Mouse (Mus musculus): ENCODE results near the gene Zcchc17. TPM values are rescaled to one million over a fixed set of nuclear protein-coding genes. Genes with fewer than 3 reads are reported as not detected.

The Zcchc17 gene
- polyA plus RNA-seq, 1 experiment from 2014 or later, result 47.9 TPM

DNA sequence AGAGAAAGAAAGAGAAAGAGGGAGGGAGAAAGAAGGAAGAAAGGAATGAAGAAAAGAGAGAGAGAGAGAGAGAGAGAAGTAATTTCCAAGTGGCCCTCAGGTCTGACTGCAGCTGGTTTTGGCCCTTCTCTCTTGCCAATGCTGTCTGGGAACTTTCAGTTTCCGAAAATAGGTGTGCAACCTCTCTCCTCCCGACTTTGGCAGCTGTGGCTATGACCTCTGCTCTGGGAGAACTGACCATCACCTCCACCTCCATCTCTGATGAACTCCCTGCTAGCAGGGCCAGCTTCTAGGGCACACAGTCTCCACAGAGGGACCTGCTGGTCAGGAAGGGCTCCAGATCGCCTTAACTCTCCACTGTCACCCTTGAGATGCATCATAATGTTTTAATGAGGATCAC is 73.2 kb downstream of the Zcchc17 start:
- 0 out of 2 replicates have a peak, but pooled peaks cover 4% of the 10 kb centered on the region for H3K27me3 ChIP-seq (ENCODE audit: control insufficient read depth, insufficient read depth, low read length)
- ATAC-seq (ENCODE audit: insufficient number of reproducible peaks, insufficient read depth, low FRiP score, low read depth), result no peak
- H3K4me3 ChIP-seq (ENCODE audit: control insufficient read depth in 1 of 2, insufficient read depth in 1 of 2, low read depth in 1 of 2, low read length in 2 of 2), result no peak overlapping the region
- no peak overlapping the region for H3K4me2 ChIP-seq (ENCODE audit: low read length)
- no peak overlapping the region for H3K27ac ChIP-seq (replicated peaks in 1 of 2; ENCODE audit: control insufficient read depth in 1 of 2, insufficient read depth in 1 of 2, low read depth in 2 of 2, low read length in 2 of 2)
- 44% methylated on average over 3 of the region's 3 CpGs for WGBS
- H3K9me3 ChIP-seq (ENCODE audit: control insufficient read depth, low read length), result no peaks in the 10 kb centered on the region
- H3K4me1 ChIP-seq (ENCODE audit: control insufficient read depth in 2 of 2, insufficient read depth in 2 of 2, low read length in 2 of 2), result 0 out of 4 replicates have a peak, but pooled peaks cover 0 to 2% of the 10 kb centered on the region in 2 experiments
- H3K9ac ChIP-seq (ENCODE audit: low read length), result no peak overlapping the region
- no peaks in the 10 kb centered on the region for H3K36me3 ChIP-seq (ENCODE audit: control insufficient read depth, insufficient read depth, low read length)

GRCm38 (mm10) chr4:130283826-130284225 is 75.9 kb downstream of the Zcchc17 start:
- Histone ChIP-seq H3K4me1 (ENCODE audit: control insufficient read depth in 2 of 2, insufficient read depth in 2 of 2, low read length in 2 of 2) (0 out of 4 replicates have a peak, but pooled peaks cover 0 to 2% of the 10 kb centered on the region in 2 experiments), H3K4me3 (ENCODE audit: control insufficient read depth in 1 of 2, insufficient read depth in 1 of 2, low read depth in 1 of 2, low read length in 2 of 2) (no peak overlapping the region), H3K4me2 (ENCODE audit: low read length) (no peak overlapping the region), H3K9me3 (ENCODE audit: control insufficient read depth, low read length) (no peaks in the 10 kb centered on the region), H3K27ac (replicated peaks in 1 of 2; ENCODE audit: control insufficient read depth in 1 of 2, insufficient read depth in 1 of 2, low read depth in 2 of 2, low read length in 2 of 2) (no peak overlapping the region), H3K36me3 (ENCODE audit: control insufficient read depth, insufficient read depth, low read length) (no peaks in the 10 kb centered on the region), H3K27me3 (ENCODE audit: control insufficient read depth, insufficient read depth, low read length) (peaks cover 18% of the 10 kb centered on the region; the same call in 1 of the 2 replicates), H3K9ac (ENCODE audit: low read length) (no peak overlapping the region)
- no peak for ATAC-seq (ENCODE audit: insufficient number of reproducible peaks, insufficient read depth, low FRiP score, low read depth)
- WGBS, result 63% methylated on average over 9 of the region's 9 CpGs

DNA sequence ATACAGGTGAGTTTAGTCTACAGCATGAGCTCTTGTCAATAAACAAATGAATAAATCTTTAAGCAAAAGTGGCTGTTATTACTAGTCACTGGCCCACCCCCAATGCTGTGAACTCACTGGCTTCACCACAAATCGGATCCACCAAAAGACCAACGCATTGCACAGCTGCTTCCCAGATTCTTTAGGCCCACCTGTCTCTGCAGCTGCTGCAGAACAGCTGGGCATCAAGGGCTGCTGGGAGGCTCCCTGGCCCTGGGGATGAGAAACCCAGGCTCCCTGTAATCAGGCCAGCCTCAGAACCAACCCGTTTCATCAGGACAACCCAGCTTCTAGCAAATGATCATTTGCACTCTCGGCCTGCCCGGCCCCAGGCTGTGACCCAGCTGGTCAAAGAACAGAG is 76.9 kb downstream of the Zcchc17 start:
- ATAC-seq (ENCODE audit: insufficient number of reproducible peaks, insufficient read depth, low FRiP score, low read depth), result no peak
- no peak overlapping the region for H3K27ac ChIP-seq (replicated peaks in 1 of 2; ENCODE audit: control insufficient read depth in 1 of 2, insufficient read depth in 1 of 2, low read depth in 2 of 2, low read length in 2 of 2)
- 78% methylated on average over 5 of the region's 5 CpGs for WGBS
- H3K4me2 ChIP-seq (ENCODE audit: low read length), result no peak overlapping the region
- H3K9me3 ChIP-seq (ENCODE audit: control insufficient read depth, low read length), result no peaks in the 10 kb centered on the region
- no peaks in the 10 kb centered on the region for H3K36me3 ChIP-seq (ENCODE audit: control insufficient read depth, insufficient read depth, low read length)
- 0 out of 4 replicates have a peak, but pooled peaks cover 0 to 2% of the 10 kb centered on the region in 2 experiments for H3K4me1 ChIP-seq (ENCODE audit: control insufficient read depth in 2 of 2, insufficient read depth in 2 of 2, low read length in 2 of 2)
- no peak overlapping the region for H3K9ac ChIP-seq (ENCODE audit: low read length)
- peaks cover 27% of the 10 kb centered on the region for H3K27me3 ChIP-seq (ENCODE audit: control insufficient read depth, insufficient read depth, low read length)
- H3K4me3 ChIP-seq (ENCODE audit: control insufficient read depth in 1 of 2, insufficient read depth in 1 of 2, low read depth in 1 of 2, low read length in 2 of 2), result no peak overlapping the region

DNA sequence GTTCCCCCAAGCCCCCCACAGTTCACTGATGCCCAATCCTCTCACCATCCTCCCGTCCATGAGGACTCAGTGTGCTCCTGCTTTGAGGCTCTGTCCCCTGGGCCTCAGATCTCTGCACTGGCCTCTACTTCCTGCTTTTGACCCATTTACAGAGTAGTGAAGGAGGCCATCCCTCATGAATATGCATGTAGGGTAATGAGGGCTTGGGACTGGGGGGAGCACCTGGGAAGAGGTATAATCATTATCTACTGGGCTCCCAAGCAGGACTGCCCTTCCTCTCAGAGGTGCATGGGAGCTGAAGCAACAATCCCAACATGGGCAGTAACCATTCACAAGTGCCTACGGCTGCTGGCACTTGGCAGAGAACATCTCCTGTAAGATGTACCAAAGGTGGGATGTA is 80.6 kb downstream of the Zcchc17 start, which contains the start of gene Serinc2:
Gene Serinc2 (minus strand): TSS at position 101 of the 400 bp plus-strand sequence.
- Histone ChIP-seq H3K36me3 (ENCODE audit: control insufficient read depth, insufficient read depth, low read length) (no peaks in the 10 kb centered on the region), H3K4me3 (ENCODE audit: control insufficient read depth in 1 of 2, insufficient read depth in 1 of 2, low read depth in 1 of 2, low read length in 2 of 2) (no peak within 1 kb of the TSS), H3K27ac (replicated peaks in 1 of 2; ENCODE audit: control insufficient read depth in 1 of 2, insufficient read depth in 1 of 2, low read depth in 2 of 2, low read length in 2 of 2) (no peak within 1 kb of the TSS), H3K4me1 (ENCODE audit: control insufficient read depth in 2 of 2, insufficient read depth in 2 of 2, low read length in 2 of 2) (peaks cover 7 to 13% of the 10 kb centered on the region in 2 experiments; a peak in 3 of 4 replicates), H3K4me2 (ENCODE audit: low read length) (no peak within 1 kb of the TSS), H3K27me3 (ENCODE audit: control insufficient read depth, insufficient read depth, low read length) (peaks cover 60% of the 10 kb centered on the region), H3K9me3 (ENCODE audit: control insufficient read depth, low read length) (no peaks in the 10 kb centered on the region), H3K9ac (ENCODE audit: low read length) (no peak within 1 kb of the TSS)
- WGBS, result 55% methylated on average over 2 of the region's 2 CpGs
- no peak for ATAC-seq (ENCODE audit: insufficient number of reproducible peaks, insufficient read depth, low FRiP score, low read depth)

GRCm38 (mm10) chr4:130276573-130277176 is 83.1 kb downstream of the Zcchc17 start:
- no peak overlapping the region for H3K27ac ChIP-seq (replicated peaks in 1 of 2; ENCODE audit: control insufficient read depth in 1 of 2, insufficient read depth in 1 of 2, low read depth in 2 of 2, low read length in 2 of 2)
- no peak overlapping the region for H3K4me2 ChIP-seq (ENCODE audit: low read length)
- ATAC-seq (ENCODE audit: insufficient number of reproducible peaks, insufficient read depth, low FRiP score, low read depth), result no peak
- WGBS, result 63% methylated on average over 7 of the region's 7 CpGs
- H3K36me3 ChIP-seq (ENCODE audit: control insufficient read depth, insufficient read depth, low read length), result no peaks in the 10 kb centered on the region
- H3K4me3 ChIP-seq (ENCODE audit: control insufficient read depth in 1 of 2, insufficient read depth in 1 of 2, low read depth in 1 of 2, low read length in 2 of 2), result no peak overlapping the region
- peaks cover 84% of the 10 kb centered on the region for H3K27me3 ChIP-seq (ENCODE audit: control insufficient read depth, insufficient read depth, low read length)
- H3K4me1 ChIP-seq (ENCODE audit: control insufficient read depth in 2 of 2, insufficient read depth in 2 of 2, low read length in 2 of 2), result peaks cover 12 to 19% of the 10 kb centered on the region in 2 experiments; a peak in 3 of 4 replicates
- H3K9me3 ChIP-seq (ENCODE audit: control insufficient read depth, low read length), result no peaks in the 10 kb centered on the region
- no peak overlapping the region for H3K9ac ChIP-seq (ENCODE audit: low read length)

- no peak overlapping the region for H3K27ac ChIP-seq (replicated peaks in 1 of 2; ENCODE audit: control insufficient read depth in 1 of 2, insufficient read depth in 1 of 2, low read depth in 2 of 2, low read length in 2 of 2)
- no peaks in the 10 kb centered on the region for H3K36me3 ChIP-seq (ENCODE audit: control insufficient read depth, insufficient read depth, low read length)
- H3K9ac ChIP-seq (ENCODE audit: low read length), result no peak overlapping the region
- H3K4me1 ChIP-seq (ENCODE audit: control insufficient read depth in 2 of 2, insufficient read depth in 2 of 2, low read length in 2 of 2), result peaks cover 12 to 19% of the 10 kb centered on the region in 2 experiments; a peak in 3 of 4 replicates
- peaks cover 87% of the 10 kb centered on the region for H3K27me3 ChIP-seq (ENCODE audit: control insufficient read depth, insufficient read depth, low read length)
- peak overlapping the region; percentile 95 for H3K4me2 ChIP-seq (ENCODE audit: low read length)
- WGBS, result 43% methylated on average over 5 of the region's 5 CpGs
- H3K9me3 ChIP-seq (ENCODE audit: control insufficient read depth, low read length), result no peaks in the 10 kb centered on the region
- H3K4me3 ChIP-seq (ENCODE audit: control insufficient read depth in 1 of 2, insufficient read depth in 1 of 2, low read depth in 1 of 2, low read length in 2 of 2), result peak overlapping the region in 1 of 2 experiments; percentile 57; a peak in 1 of 4 replicates
- ATAC-seq (ENCODE audit: insufficient number of reproducible peaks, insufficient read depth, low FRiP score, low read depth), result no peak
These were observed 84.0 kb downstream of the Zcchc17 start for GRCm38 (mm10) chr4:130275823-130276105.

DNA sequence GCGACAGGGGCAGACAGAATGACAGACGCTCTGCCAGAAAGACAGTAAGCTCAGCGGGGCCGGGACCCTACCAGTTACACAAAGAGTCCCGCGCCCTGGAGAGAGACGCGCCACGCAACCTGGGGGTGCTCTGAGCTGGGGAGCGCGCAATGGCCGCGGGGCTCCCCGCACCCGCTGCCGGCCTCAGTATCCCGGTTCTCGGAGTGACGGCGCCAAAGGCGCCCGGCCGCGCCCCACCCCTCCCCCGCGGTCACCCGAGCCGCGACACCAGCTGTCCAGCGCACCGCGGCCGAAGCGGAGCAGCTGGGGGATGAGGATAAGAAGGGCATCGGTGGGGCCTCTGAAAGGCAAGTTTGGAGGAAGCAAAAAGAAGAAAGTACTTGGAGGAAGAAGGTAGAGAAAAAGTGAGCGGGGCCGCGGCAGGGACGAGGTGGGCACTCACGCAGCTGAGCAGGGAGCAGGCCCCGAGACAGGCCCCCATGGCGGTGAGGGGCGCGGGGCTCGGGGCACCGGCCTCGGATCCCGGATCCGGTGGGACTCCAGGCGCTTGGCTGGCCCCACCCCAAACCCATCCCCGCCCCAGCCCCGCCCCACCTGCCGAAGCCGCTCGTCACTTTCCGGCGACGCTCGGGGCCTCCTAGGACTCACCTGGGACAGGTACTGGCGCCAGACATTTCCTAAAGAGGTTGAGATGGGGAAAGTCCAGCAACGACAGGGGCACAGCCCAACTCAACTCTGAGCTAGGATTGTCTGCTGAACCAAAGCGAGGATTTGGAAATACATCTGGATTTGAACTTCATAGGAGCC is 84.5 kb downstream of the Zcchc17 start:
- no peaks in the 10 kb centered on the region for H3K9me3 ChIP-seq (ENCODE audit: control insufficient read depth, low read length)
- no peaks in the 10 kb centered on the region for H3K36me3 ChIP-seq (ENCODE audit: control insufficient read depth, insufficient read depth, low read length)
- H3K4me3 ChIP-seq (ENCODE audit: control insufficient read depth in 1 of 2, insufficient read depth in 1 of 2, low read depth in 1 of 2, low read length in 2 of 2), result peak overlapping the region; percentile 57
- peak overlapping the region; percentile 95 for H3K4me2 ChIP-seq (ENCODE audit: low read length)
- H3K27me3 ChIP-seq (ENCODE audit: control insufficient read depth, insufficient read depth, low read length), result peaks cover 87% of the 10 kb centered on the region
- H3K4me1 ChIP-seq (ENCODE audit: control insufficient read depth in 2 of 2, insufficient read depth in 2 of 2, low read length in 2 of 2), result peaks cover 12 to 19% of the 10 kb centered on the region in 2 experiments; a peak in 3 of 4 replicates
- peak overlapping the region in 1 of 2 experiments; percentile 41; a peak in 1 of 4 replicates for H3K27ac ChIP-seq (replicated peaks in 1 of 2; ENCODE audit: control insufficient read depth in 1 of 2, insufficient read depth in 1 of 2, low read depth in 2 of 2, low read length in 2 of 2)
- 3% methylated on average over 62 of the region's 62 CpGs for WGBS
- peak overlapping the region; percentile 68 for H3K9ac ChIP-seq (ENCODE audit: low read length)
- ATAC-seq (ENCODE audit: insufficient number of reproducible peaks, insufficient read depth, low FRiP score, low read depth), result no peak

All from heart, embryonic 14.5 days (tissue).